Mouse (Mus musculus): ENCODE measurements around the gene Gm28048. TPM values are rescaled to one million over a fixed set of nuclear protein-coding genes. Genes with fewer than 3 reads are reported as not detected.
A peak's percentile ranks its signal among the peaks of the same experiment; 100 is the strongest.

The Gm28048 gene
- polyA plus RNA-seq, 1 experiment: 1.9 TPM

GRCm38 (mm10) chr11:22962101-22962500 is 19.8 kb downstream of the Gm28048 start:
- Histone ChIP-seq H3K27me3 (ENCODE audit: control insufficient read depth, insufficient read depth, insufficient read length) (no peaks in the 10 kb centered on the region), H3K79me2 (ENCODE audit: control insufficient read depth, insufficient read depth) (peaks cover 39% of the 10 kb centered on the region), H3ac (ENCODE audit: control insufficient read depth, insufficient read length) (no peak overlapping the region), H3K4me2 (ENCODE audit: low read depth) (no peak overlapping the region), H3K36me3 (ENCODE audit: control insufficient read depth, insufficient read depth) (peaks cover 5% of the 10 kb centered on the region), H3K4me3 (no peak overlapping the region)
- TF ChIP-seq POLR2A (IDR thresholded peaks at IDR 0.05; ENCODE audit: insufficient read length, low read depth) (no peak), SRF (IDR thresholded peaks at IDR 0.05; ENCODE audit: control insufficient read depth, insufficient read length, low read depth) (no peak), CEBPB (IDR thresholded peaks at IDR 0.05; ENCODE audit: insufficient read depth, poor library complexity, severe bottlenecking) (no peak), TCF3 (IDR thresholded peaks at IDR 0.05; ENCODE audit: insufficient read length, low read depth) (no peak), REST (IDR thresholded peaks at IDR 0.05; ENCODE audit: insufficient read depth, insufficient read length) (no peak), E2F4 (IDR thresholded peaks at IDR 0.05; ENCODE audit: insufficient read depth) (no peak), TCF12 (IDR thresholded peaks at IDR 0.05; ENCODE audit: insufficient read depth, poor library complexity, severe bottlenecking) (no peak), MAX (IDR thresholded peaks at IDR 0.05; ENCODE audit: low read depth) (no peak), POLR2AphosphoS2 (IDR thresholded peaks at IDR 0.05; ENCODE audit: insufficient read length, low read depth) (no peak), MYOG (IDR thresholded peaks at IDR 0.05; ENCODE audit: control insufficient read depth in 1 of 3, insufficient read depth in 1 of 3, insufficient read length in 2 of 3, low read depth in 2 of 3) (no peak), MYOD1 (IDR thresholded peaks at IDR 0.05; ENCODE audit: control insufficient read depth in 1 of 3, insufficient read length in 2 of 3, low read depth in 2 of 3) (no peak)

- Histone ChIP-seq H3K4me3 (no peak overlapping the region), H3K27me3 (ENCODE audit: control insufficient read depth, insufficient read depth, insufficient read length) (no peaks in the 10 kb centered on the region), H3ac (ENCODE audit: control insufficient read depth, insufficient read length) (no peak overlapping the region), H3K36me3 (ENCODE audit: control insufficient read depth, insufficient read depth) (peaks cover 6% of the 10 kb centered on the region), H3K4me2 (ENCODE audit: low read depth) (no peak overlapping the region), H3K79me2 (ENCODE audit: control insufficient read depth, insufficient read depth) (peaks cover 16% of the 10 kb centered on the region)
- TF ChIP-seq POLR2AphosphoS2 (IDR thresholded peaks at IDR 0.05; ENCODE audit: insufficient read length, low read depth): no peak
- no peak for TF ChIP-seq MYOG (IDR thresholded peaks at IDR 0.05; ENCODE audit: control insufficient read depth in 1 of 3, insufficient read depth in 1 of 3, insufficient read length in 2 of 3, low read depth in 2 of 3)
- TF ChIP-seq POLR2A (IDR thresholded peaks at IDR 0.05; ENCODE audit: insufficient read length, low read depth): no peak
- no peak for TF ChIP-seq TCF12 (IDR thresholded peaks at IDR 0.05; ENCODE audit: insufficient read depth, poor library complexity, severe bottlenecking)
- TF ChIP-seq TCF3 (IDR thresholded peaks at IDR 0.05; ENCODE audit: insufficient read length, low read depth): no peak
- no peak for TF ChIP-seq REST (IDR thresholded peaks at IDR 0.05; ENCODE audit: insufficient read depth, insufficient read length)
- no peak for TF ChIP-seq MAX (IDR thresholded peaks at IDR 0.05; ENCODE audit: low read depth)
- TF ChIP-seq SRF (IDR thresholded peaks at IDR 0.05; ENCODE audit: control insufficient read depth, insufficient read length, low read depth): no peak
- no peak for TF ChIP-seq USF1 (IDR thresholded peaks at IDR 0.05; ENCODE audit: low read depth)
- no peak for TF ChIP-seq MYOD1 (IDR thresholded peaks at IDR 0.05; ENCODE audit: control insufficient read depth in 1 of 3, insufficient read length in 2 of 3, low read depth in 2 of 3)
- TF ChIP-seq CEBPB (IDR thresholded peaks at IDR 0.05; ENCODE audit: insufficient read depth, poor library complexity, severe bottlenecking): no peak
- no peak for TF ChIP-seq E2F4 (IDR thresholded peaks at IDR 0.05; ENCODE audit: insufficient read depth)
Measured at GRCm38 (mm10) chr11:22957791-22958374, 24.0 kb downstream of the Gm28048 start.

DNA sequence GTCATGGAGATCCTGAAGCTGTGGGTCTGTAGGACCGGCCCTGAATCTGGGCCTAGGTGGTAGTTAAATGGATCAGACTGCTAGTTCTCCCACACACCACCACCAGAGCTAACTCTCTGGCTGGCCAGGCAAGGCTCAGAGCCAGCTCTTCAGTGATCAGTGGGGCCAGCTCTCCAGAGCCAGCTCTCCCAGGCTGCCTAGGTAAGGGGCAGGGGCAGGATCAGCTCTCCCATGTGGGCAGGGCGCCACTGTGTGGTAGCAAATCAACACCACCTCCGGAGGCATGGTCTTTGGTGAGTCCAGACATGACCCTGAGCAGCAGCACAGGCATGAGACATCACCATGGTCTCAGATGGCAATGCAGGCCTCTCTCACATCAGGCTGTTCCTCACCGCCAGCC is 25.1 kb downstream of the Gm28048 start:
- H3K27me3 ChIP-seq (ENCODE audit: control insufficient read depth, insufficient read depth, insufficient read length): no peaks in the 10 kb centered on the region
- H3K79me2 ChIP-seq (ENCODE audit: control insufficient read depth, insufficient read depth): peaks cover 16% of the 10 kb centered on the region
- H3ac ChIP-seq (ENCODE audit: control insufficient read depth, insufficient read length): no peak overlapping the region
- H3K36me3 ChIP-seq (ENCODE audit: control insufficient read depth, insufficient read depth): peaks cover 6% of the 10 kb centered on the region
- TF ChIP-seq MYOG (IDR thresholded peaks at IDR 0.05; ENCODE audit: control insufficient read depth in 1 of 3, insufficient read depth in 1 of 3, insufficient read length in 2 of 3, low read depth in 2 of 3) (no peak), POLR2A (IDR thresholded peaks at IDR 0.05; ENCODE audit: insufficient read length, low read depth) (peak; percentile 14)
- H3K4me2 ChIP-seq (ENCODE audit: low read depth): no peak overlapping the region
- no peak overlapping the region for H3K4me3 ChIP-seq

GRCm38 (mm10) chr11:22956346-22956745 is 25.5 kb downstream of the Gm28048 start:
- Histone ChIP-seq H3K4me2 (ENCODE audit: low read depth) (no peak overlapping the region), H3K36me3 (ENCODE audit: control insufficient read depth, insufficient read depth) (peaks cover 6% of the 10 kb centered on the region), H3K4me3 (no peak overlapping the region), H3K27me3 (ENCODE audit: control insufficient read depth, insufficient read depth, insufficient read length) (no peaks in the 10 kb centered on the region), H3ac (ENCODE audit: control insufficient read depth, insufficient read length) (no peak overlapping the region), H3K79me2 (ENCODE audit: control insufficient read depth, insufficient read depth) (peaks cover 16% of the 10 kb centered on the region)
- TF ChIP-seq POLR2AphosphoS2 (IDR thresholded peaks at IDR 0.05; ENCODE audit: insufficient read length, low read depth): no peak
- no peak for TF ChIP-seq POLR2A (IDR thresholded peaks at IDR 0.05; ENCODE audit: insufficient read length, low read depth)
- no peak for TF ChIP-seq SRF (IDR thresholded peaks at IDR 0.05; ENCODE audit: control insufficient read depth, insufficient read length, low read depth)
- no peak for TF ChIP-seq E2F4 (IDR thresholded peaks at IDR 0.05; ENCODE audit: insufficient read depth)
- no peak for TF ChIP-seq USF1 (IDR thresholded peaks at IDR 0.05; ENCODE audit: low read depth)
- TF ChIP-seq MYOD1 (IDR thresholded peaks at IDR 0.05; ENCODE audit: control insufficient read depth in 1 of 3, insufficient read length in 2 of 3, low read depth in 2 of 3): no peak
- TF ChIP-seq REST (IDR thresholded peaks at IDR 0.05; ENCODE audit: insufficient read depth, insufficient read length): no peak
- TF ChIP-seq MAX (IDR thresholded peaks at IDR 0.05; ENCODE audit: low read depth): no peak
- TF ChIP-seq TCF12 (IDR thresholded peaks at IDR 0.05; ENCODE audit: insufficient read depth, poor library complexity, severe bottlenecking): no peak

DNA sequence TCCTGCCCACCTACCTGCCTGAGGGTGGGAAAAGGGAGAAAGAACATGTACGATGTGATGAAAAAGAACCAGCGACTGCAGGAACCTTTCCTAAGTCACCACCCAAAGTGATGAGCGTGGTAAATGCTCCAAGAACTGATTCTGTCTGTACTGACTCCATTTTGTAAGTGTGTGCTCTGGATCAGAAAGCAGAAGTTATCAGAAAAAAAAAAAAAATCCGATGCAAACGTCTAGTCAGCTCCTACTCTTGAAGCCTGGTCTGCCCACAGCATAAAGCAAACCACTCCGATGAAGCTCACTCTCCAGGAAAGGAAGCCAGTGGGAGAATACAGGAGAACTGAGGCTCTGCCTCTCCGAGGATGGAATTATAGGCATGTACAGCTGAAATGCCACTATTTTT is 29.2 kb downstream of the Gm28048 start:
- peaks cover 6% of the 10 kb centered on the region for H3K36me3 ChIP-seq (ENCODE audit: control insufficient read depth, insufficient read depth)
- no peak overlapping the region for H3K4me3 ChIP-seq
- no peaks in the 10 kb centered on the region for H3K27me3 ChIP-seq (ENCODE audit: control insufficient read depth, insufficient read depth, insufficient read length)
- no peak overlapping the region for H3ac ChIP-seq (ENCODE audit: control insufficient read depth, insufficient read length)
- no peaks in the 10 kb centered on the region for H3K79me2 ChIP-seq (ENCODE audit: control insufficient read depth, insufficient read depth)
- no peak overlapping the region for H3K4me2 ChIP-seq (ENCODE audit: low read depth)
- TF ChIP-seq POLR2A (IDR thresholded peaks at IDR 0.05; ENCODE audit: insufficient read length, low read depth): no peak
- TF ChIP-seq MYOD1 (IDR thresholded peaks at IDR 0.05; ENCODE audit: control insufficient read depth in 1 of 3, insufficient read length in 2 of 3, low read depth in 2 of 3): no peak
- no peak for TF ChIP-seq MAX (IDR thresholded peaks at IDR 0.05; ENCODE audit: low read depth)
- TF ChIP-seq CEBPB (IDR thresholded peaks at IDR 0.05; ENCODE audit: insufficient read depth, poor library complexity, severe bottlenecking): no peak
